Mouse (Mus musculus) MN1 (cell line): ENCODE data around the gene Fis1.
"Not testable (repeated sequence)": the region's sequence is repeated elsewhere in the genome, so short reads cannot be mapped to it uniquely, and the experiment has no call there.

Source experiments
- DNase-seq: peaks from one replicate; pipeline ENCODE4 v3.0.0-alpha.2; 2016; ENCODE audit warnings: low spot score

Fis1 gene

DNA sequence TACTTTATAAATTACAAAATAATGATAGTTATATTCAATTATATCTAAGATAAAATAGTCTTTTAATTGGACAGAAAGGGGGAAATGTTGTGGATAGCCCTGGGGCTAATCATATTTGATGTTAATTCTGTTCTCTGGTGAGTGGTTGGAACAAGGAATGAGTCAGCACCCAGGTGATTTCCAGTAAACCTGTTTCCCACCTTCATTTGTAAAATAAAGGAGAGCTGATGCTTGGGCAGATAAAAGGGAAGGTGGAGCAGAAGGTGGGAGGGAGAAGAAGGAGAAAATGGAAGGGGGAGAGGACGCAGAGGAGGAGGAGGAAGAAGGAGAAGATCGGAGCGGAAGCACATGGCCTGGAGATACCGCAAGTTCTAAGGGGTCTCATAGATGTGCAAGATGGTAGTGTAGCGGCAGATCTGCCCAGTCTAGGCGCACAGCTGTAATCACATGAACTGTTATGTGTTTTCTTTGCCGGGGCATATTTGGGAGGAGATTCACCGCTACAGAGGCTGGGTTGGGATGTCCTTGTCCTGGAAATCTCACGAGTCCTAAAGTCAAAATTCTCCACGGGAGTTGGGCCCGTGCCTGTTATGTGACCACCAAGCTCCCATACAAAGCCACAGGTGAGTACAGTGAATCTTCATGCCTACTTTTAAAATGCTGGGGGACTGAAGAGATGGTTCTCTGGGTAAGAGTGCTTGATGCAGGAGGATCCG lies 12.1 kb upstream of the Fis1 start:
- no peak for DNase-seq

DNA sequence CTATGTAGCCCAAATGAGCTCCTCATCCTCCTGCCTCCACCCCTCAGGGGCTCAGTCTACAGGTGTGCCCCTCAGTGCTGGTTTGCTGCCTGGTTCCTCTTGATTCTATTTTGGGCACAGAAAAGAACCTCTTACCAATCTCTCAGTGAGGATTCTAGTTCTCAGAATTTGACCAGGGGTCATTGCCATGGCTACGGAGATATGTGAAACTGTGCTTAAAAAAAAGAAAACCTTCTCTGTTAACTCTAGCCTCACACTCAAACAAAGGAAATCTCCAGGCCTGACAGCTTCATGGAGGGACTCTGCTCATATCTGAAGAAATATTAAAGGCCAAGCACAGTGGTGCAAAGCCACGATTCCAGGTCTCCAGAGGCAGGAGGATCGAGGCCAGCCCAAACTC lies 10.3 kb upstream of the Fis1 start:
- DNase-seq: no peak

DNA sequence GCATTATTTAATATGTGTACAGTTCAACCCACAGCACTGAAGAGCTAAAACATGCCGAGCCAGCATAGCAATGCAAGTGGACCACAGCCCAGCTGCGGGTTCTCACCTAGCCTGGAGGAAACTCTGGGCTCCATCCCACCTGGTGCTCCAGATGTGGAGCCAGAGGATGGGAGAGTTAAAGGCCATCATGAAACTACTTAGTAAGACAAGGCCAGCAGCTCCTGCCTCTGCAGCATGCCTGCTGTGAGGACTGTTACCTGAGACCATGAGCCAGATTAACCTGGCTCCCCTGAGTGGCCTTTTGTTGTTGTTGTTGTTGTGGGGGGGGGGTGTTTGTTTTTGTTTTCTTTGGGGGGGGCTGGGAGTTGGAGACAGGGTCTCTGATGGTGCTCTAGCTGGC lies 9.7 kb upstream of the Fis1 start:
- no peak for DNase-seq

DNA sequence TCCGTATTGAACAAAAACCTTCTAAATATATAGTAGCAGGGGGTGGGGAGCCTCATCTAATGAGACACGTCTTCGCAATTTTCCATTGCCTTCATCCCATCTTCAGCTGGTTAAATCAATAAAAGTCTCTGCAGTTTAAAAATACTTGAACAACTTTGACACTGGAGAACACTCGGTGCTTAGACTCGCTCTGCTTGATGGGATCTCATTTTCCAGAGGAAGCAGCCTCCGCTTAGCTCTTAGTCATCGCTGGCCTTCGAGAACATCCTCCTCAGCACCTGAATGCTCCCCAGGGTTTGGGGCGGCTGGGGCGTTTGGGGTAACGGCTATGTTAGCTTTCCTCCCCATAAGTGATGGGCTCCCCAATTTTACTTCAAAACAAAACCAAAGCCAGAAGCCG lies 8.0 kb upstream of the Fis1 start:
- DNase-seq: no peak

DNA sequence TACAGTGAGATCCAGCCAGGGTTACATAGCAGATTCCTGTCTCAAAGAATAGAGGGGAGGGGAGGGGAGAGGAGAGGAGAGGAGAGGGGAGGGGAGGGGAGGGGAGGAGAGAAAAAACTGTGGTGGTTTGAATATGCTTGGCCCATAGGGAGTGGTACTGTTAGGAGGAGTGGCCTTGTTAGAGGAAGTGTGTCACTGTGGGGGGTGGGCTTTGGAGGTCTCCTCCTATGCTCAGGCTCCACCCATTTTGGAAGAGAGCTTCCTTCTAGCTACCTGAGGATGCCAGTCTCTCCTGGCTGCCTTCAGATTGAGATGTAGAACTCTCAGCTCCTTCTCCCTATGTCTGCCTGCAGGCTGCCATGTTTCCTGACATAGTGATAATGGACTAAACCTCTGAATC lies 5.2 kb upstream of the Fis1 start:
- no peak for DNase-seq

DNA sequence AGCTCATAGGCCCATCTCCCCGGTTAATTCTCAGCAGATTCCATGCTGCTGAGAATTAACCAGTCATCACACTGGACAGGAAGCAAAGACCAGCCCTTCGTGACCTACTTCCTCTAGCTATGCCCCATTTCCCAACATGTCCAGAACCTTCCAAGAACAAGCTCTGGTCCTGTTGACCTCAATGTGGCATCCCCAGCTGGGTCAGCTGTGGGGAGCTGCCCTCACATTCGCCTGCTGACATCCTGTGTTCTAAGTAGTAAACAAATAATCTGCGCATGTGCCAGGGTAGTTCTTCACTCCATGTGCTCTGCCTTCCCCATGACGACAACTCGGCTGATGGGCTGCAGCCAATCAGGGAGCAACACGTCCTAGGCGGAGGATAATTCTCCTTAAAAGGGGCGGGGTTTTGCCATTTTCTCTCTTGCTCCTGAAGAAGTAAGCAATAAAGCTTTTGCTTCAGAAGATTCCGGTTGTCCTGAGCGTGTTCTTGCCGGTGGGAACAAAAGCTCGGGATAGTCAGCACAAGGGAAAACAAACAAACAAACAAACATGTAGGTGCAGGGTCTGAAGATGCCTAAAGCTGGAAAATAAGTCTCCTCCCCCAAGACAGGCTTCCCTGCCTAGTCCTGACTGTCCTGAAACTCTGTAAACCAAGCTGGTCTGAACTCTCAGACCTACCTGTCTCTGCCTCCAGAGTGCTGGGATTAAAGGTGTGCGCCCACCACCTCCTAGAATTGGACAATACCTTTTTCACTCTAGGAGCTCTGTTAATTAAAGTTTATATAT lies 3.3 kb upstream of the Fis1 start:
- not testable (repeated sequence) for DNase-seq

DNA sequence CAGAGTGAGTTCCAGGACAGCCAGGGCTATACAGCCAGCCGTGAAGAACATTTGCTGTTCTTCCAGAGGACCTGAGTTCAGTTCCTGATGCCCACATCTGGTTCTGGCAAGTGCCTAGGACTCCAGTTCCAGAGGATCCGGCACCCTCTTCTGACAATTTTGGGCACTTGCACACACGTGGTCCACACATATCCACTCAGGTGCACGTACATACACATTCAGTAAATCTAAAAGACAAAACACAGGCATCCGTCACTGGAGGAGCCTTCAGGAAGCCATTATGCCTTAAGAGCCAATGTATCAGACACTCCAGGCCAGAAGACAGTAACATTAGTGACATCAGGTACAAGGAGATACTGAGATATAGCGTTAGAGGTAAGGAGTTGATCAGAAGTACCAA lies 2.6 kb upstream of the Fis1 start:
- no peak for DNase-seq

DNA sequence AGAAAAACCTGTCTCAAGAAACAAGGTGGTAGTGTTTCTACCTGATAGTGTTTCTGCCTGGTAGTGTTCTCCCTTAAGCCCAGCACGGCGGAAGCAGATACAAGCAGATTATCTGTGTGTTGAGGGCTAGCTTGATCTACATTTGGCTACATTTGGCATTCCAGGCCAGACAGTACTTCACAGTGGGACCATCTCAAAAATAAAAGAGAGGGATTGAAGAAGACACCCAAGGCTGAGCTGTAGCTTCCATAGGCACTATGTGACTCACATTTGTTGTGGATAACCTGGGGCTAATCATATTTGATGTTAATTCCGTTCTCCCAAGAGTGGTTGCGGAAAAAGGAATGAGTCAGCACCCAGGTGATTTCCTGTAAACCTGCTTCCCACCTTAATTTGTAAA lies 922 bp upstream of the Fis1 start:
- no peak for DNase-seq

DNA sequence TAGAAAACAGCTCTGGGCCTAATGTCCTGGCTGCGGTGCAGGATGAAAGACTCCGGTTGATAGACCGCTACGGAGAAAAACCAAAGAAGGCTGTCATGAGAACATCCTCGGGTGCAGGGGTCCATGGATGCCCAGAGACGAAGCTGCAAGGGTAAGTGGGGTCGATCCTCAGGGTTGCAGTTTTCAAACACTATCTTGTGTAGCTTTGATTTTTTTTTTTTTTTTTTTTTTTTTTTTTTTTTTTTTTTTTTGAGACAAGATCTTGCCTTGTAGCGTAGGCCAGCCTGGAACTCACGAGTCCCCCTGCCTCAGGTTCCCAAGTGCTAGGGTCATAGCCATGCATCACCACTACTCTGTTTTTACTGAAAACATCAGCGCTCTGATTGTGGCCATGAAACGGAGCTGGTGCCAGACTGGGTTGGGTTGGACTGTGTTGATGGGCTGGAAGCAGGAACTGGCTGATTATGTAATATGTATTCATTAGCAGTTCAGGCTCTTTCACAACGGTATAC lies 421 bp downstream of the Fis1 start:
- DNase-seq: peak; percentile 57

DNA sequence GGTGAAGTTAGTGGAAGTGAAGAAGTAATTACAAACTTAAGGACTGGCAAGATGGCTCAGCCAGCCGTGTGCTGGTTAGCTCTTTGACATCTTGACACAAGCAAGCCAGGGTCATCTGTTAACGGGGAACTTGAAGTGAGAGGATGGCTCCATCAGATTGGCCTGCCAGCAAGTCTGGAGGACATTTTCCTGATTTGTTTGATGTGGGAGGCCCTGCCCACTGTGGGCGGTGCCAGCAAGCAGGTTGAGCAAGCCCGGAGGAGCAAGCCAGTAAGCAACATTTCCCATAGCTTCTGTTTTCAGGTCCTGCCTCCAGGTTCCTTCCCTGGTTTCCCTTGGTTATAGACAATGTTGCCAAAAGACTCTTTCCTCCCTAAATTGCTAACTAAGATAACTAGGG lies 2.5 kb downstream of the Fis1 start:
- DNase-seq: no peak

DNA sequence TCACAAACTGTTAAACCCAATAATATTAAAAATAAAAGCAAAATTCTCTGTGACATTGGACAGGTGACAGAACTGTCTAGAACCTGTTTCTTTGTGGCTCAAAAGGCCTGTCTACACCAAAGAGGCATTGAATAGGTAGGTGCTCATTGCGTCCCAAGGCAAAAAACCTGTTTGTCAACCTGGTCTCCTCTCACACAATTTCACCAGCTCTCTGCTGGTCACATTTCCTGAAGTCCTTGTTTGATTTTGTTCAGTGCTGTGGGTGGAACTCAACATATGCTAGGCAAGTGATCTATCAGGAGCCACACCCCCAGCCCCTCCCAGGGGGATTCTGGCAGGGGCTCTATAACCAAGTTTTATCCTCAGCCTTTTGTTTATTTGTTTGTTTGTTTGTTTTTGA lies 4.2 kb downstream of the Fis1 start:
- no peak for DNase-seq

DNA sequence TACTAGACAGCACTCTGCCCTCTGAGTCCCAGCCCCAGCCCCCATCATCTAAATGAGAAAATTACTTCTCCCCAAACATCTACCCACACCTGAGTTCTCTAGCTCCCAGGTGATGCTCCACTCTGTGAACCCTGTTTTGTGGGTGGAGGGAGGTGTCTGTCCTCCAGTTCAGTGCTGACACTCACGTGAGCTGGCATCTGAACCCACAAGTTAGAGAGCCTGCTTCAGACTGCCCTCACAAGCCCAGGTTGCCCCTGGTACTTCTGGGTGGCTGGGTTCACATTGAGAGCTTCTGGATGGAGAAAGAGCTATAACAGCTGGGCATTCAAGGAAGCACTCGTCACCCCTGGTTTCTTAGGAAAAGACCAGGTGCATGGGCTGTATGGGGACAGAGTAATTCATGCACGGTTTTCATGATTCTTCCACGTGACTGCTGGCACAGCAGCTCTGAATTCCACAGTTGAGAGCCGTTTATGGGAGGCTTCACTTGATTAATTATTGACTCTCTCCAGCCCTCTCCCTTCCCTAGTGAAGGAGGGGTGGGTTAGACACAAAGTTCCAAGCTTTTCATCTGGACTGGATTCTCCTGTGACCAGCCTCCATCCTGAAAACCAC lies 6.0 kb downstream of the Fis1 start:
- no peak for DNase-seq

DNA sequence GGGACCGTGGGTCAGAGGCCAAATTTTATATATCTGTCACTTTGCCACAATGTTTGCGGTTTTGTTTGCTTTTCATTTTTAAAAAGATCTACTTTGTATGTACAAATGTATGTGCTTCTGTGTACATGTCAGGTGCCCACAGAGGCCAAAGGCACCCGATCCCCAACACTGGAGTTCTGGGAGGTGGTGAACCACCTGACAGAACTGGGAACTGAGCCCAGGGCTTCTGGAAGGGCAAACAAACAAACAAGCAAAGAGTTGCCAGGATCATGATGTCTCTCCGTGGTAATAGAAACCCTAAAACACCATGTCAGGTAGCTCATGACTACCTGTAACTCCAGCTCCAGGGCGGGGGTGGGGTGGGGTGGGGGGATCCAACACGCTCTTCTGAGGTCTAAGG lies 7.0 kb downstream of the Fis1 start:
- DNase-seq: no peak

DNA sequence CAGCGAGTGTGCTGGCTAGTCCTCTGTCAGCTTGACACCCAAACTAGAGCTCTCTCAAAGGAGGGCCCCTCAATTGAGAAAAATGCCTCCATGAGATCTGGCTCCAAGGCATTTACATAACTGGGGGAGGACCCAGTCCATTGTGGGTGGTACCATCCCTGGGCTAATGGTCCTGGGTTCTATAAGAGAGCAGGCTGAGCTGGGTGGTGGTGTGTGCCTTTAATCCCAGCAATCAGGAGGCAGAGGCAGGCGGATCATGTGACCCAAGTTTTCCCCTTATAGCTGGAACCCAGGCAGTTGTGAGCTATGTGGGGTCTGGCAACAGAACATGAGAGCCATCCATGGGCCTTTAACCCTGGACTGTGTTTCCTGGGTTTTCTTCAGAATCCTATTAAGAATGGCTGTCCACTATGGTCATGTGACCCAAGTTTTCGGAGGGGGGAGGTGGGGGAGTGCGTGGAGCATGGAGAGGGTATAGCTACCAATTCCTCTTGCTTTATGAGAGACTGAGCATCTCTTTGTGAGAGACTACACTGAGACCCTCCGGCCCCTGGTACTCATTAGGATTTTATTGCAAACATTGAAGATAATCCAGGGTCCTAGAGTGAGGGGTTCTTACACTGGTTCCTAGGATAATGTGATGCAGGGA lies 8.4 kb downstream of the Fis1 start:
- DNase-seq: peak; percentile 66

DNA sequence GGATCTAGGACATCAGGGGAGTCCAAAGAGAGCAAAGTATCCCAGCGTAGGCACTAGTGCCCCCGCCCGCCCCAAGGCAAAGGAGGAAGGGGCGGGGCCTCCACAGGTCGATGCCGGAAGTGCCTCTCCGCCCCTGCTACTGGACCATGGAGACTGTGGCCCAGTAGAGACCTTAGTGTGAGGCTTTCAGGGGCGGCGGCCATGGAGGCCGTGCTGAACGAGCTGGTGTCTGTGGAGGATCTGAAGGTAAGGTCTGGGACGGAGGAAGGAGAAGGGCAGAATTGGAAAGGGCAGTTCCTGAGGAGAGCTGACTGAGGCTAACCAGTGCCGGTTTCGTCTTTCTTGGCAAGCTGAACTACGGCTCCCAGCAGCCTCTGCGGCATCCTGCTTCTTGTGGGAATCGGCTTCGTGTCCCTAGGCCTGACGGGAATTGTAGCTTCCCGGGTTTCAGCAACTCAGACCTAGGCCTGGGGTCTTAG lies 8.9 kb downstream of the Fis1 start:
- DNase-seq: peak; percentile 94

DNA sequence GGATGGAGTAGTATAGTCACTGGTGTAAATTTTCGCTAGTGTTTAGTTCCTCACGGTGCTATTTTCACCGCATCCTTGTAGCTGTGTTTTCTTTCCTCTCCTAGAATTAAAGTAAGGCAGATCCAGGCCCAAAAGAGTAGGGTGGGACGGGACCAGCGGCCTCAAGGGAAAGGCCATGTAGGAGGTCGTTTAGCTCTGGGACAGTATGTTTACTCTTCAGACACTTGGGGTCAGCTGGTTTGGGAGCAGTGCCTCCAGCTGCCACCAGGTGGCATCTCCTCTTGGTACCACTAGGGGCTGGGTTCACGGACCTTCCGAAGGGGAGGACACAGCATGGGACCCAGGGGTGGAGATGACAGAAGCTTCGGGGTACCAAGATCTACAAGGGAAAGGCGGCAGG lies 9.4 kb downstream of the Fis1 start:
- DNase-seq: peak; percentile 91

DNA sequence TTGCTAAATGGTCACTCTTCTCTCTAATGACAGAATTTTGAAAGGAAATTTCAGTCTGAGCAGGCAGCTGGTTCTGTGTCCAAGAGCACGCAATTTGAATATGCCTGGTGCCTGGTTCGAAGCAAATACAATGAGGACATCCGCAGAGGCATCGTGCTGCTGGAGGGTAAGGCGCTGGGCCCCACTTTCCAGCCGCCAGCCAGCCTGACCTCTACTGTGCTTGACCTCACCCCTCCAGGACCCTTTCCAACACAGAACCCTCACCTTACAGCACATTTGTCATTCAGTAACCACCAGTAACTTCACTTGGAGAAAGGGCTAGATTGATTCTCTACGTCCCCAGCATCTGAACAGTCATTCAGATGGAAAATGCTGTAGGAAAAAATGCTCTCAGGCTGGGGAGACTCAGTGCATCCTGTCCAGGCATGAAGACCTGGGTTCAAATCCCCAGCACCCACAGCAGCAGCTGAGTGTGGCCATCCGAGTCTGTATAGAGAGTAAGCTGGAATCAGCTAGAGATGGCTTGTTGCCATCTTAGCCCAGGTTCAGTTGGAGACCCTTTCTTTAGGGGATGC lies 10.0 kb downstream of the Fis1 start:
- no peak for DNase-seq

DNA sequence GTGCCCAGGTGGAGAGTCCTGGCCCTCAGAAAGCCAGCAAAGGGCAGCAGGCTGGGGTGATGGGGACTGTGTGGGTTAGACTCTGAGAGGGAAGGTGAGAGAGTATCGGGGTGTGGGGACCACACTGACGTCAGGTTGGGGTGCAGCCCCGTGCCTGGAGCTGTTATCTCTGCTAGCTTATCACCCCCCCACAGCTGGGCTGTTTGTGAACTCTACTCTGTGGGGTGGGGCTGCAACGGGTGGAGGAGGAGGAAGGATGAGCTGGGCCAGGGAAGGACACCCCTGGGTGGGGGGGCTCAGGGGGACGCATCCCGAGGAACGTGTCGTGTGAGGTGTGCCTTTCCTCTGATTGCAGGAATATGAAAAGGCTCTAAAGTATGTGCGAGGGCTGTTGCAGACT lies 12.1 kb downstream of the Fis1 start:
- no peak for DNase-seq

DNA sequence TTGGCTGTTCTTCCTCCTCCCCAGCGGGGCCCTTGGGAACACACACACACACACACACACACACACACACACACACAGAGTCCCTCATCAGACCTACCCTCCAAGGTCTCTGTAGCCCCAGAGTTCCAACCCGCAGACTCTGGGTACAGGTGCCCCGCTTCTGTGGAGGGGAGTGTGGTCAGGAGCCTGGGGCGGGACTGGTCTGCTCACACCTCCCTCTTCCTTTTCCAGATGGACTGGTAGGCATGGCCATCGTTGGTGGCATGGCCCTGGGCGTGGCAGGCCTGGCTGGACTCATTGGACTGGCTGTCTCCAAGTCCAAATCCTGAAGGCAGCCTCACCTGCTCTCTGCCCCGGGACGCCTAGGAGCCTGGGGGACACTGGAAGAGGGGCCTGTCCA lies 12.6 kb downstream of the Fis1 start:
- DNase-seq: no peak

DNA sequence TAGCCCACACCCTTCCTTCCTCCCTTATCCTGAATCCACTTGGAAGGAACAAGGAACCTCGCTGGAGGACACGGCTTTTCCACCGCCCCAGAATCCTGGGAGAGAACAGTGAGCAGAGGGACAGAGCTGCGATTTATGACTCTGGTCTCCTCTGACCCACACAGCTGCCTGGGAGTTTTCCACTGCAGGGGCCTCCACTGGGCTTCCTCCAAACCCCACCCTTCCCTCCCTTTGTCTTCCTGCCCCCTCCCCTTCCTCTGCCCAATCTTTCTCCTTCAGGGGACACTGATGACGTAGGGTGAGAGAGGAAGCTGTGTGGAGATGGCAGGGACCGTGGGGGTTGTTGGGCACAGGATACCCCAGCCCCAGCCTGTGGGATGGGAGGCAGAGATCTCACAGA lies 13.3 kb downstream of the Fis1 start, which contains the start of gene Cldn15:
TSS of gene Cldn15 (plus strand) at position 286 of the 400 bp plus-strand sequence.
- DNase-seq: no peak

DNA sequence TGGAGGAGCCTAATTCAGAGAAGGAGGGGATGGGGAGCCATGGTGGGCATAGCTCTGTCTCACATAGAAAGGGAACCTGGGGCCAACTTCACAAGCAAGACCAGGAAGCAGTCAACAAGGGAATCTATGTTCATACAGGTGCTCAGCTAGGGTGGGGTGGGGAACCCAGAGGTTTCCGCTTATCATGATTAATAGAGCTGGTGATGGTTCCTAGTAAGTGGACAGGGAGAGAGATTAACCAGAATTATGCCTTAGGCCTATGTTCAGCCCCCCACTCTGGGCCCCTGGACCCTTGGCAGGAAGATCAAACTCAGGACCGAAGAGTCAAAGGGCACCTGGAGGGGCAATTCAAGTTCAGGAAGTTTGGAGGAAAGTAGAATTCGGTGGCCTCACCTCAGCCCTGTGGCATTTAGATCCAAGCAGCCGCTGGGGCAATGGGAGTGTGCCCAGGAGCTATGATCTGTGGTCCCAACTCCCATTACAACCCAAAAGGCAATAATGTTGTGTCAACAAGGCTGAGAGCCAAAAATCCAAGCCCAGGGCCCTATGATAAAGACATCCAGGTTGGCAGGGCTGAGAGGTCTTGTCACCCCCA lies 13.9 kb downstream of the Fis1 start:
- DNase-seq: no peak

DNA sequence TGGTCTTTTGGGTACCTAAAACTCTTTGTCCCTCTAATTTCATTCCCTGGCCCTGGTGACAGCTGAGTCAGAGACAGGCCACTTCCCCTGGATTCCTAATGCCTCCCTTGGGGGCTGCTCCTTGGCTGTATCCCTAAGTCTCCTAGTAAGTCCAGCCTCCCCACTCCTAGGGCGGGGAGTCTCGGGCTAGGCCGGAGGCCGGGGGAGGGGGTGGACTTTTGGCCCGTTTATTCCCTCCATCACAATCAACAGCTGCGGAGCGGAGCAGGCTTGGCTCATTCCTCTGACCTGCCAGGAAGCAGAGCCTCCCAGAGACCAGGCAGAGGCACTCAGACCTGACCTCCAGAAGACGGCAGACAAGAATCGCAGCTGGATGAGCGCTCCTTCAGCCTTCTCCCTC lies 14.5 kb downstream of the Fis1 start:
- peak; percentile 75 for DNase-seq
